Comparison of ENCODE assay signal across 7 mouse cellular contexts in genomic region chr19:44069914-44070232, GRCm38 (mm10). TPM values are rescaled to one million over a fixed set of nuclear protein-coding genes. Genes with fewer than 3 reads are reported as not detected.
DNase-seq lines count a peak whose midpoint lies in the region; ATAC-seq and TF ChIP-seq lines count a peak whose summit lies in the region.

No protein-coding gene starts in this region.

- peaks cover 45% of the 10 kb centered on the region for H3K4me1 ChIP-seq in megakaryocyte, embryonic 14.5 days
- peaks cover 26% of the 10 kb centered on the region for H3K4me1 ChIP-seq in forebrain, embryonic 13.5 days
- H3K4me1 ChIP-seq in limb, embryonic 14.5 days (ENCODE audit: control insufficient read depth, insufficient read depth, low read length): peaks cover 30% of the 10 kb centered on the region
- peaks cover 8% of the 10 kb centered on the region for H3K4me1 ChIP-seq in stomach, embryonic 15.5 days

- H3K9ac ChIP-seq in forebrain, embryonic 13.5 days: peak overlapping the region; percentile 84
- H3K9ac ChIP-seq in limb, embryonic 14.5 days (ENCODE audit: low read depth, low read length, severe bottlenecking): peak overlapping the region; percentile 78
- H3K9ac ChIP-seq in stomach, embryonic 15.5 days: peak overlapping the region; percentile 32; the same call in 1 of the 2 replicates

- peaks cover 55% of the 10 kb centered on the region for H3K36me3 ChIP-seq in megakaryocyte, embryonic 14.5 days (replicated peaks; ENCODE audit: low read length)
- H3K36me3 ChIP-seq in forebrain, embryonic 13.5 days (ENCODE audit: poor library complexity, severe bottlenecking): peaks cover 10% of the 10 kb centered on the region; the same call in 1 of the 2 replicates
- peaks cover 11% of the 10 kb centered on the region for H3K36me3 ChIP-seq in limb, embryonic 14.5 days (ENCODE audit: control insufficient read depth, insufficient read depth, low read length)
- peaks cover 6% of the 10 kb centered on the region; the same call in 1 of the 2 replicates for H3K36me3 ChIP-seq in stomach, embryonic 15.5 days

- ATAC-seq in megakaryocyte, adult 5-6 weeks (ENCODE audit: poor library complexity, severe bottlenecking): no peak
- ATAC-seq in forebrain, embryonic 13.5 days: no peak; the same call in 1 of the 2 replicates
- ATAC-seq in limb, embryonic 14.5 days (ENCODE audit: low FRiP score, low read depth): no peak
- ATAC-seq in stomach, embryonic 15.5 days (ENCODE audit: insufficient read depth, low FRiP score, low read depth): no peak

- H3K4me3 ChIP-seq in megakaryocyte, embryonic 14.5 days (replicated peaks): peak overlapping the region; percentile 98
- H3K4me3 ChIP-seq in forebrain, embryonic 13.5 days: peak overlapping the region; percentile 76
- peak overlapping the region; percentile 79 for H3K4me3 ChIP-seq in limb, embryonic 14.5 days (replicated peaks; ENCODE audit: low read length)
- peak overlapping the region; percentile 82 for H3K4me3 ChIP-seq in stomach, embryonic 15.5 days (replicated peaks)

- DNase-seq in limb, embryonic 14.5 days (ENCODE audit: low spot score): no peak
- DNase-seq in adrenal gland, postnatal 4 days (ENCODE audit: low spot score in 2 of 2): no peak
- no peak for DNase-seq in embryo, embryonic 9.5 days (ENCODE audit: extremely low spot score)

- peak overlapping the region; percentile 35 for H3K27ac ChIP-seq in forebrain, embryonic 13.5 days
- no peak overlapping the region for H3K27ac ChIP-seq in limb, embryonic 14.5 days (replicated peaks; ENCODE audit: low read depth, low read length)
- peak overlapping the region; percentile 28; the same call in 1 of the 2 replicates for H3K27ac ChIP-seq in stomach, embryonic 15.5 days

- WGBS in forebrain, embryonic 13.5 days: 4% methylated on average over 4 of the region's 4 CpGs
- 9% methylated on average over 4 of the region's 4 CpGs for WGBS in limb, embryonic 14.5 days
- WGBS in stomach, embryonic 15.5 days: 6% methylated on average over 4 of the region's 4 CpGs

- peak overlapping the region; percentile 95 for H3K4me2 ChIP-seq in forebrain, embryonic 13.5 days
- peak overlapping the region; percentile 91 for H3K4me2 ChIP-seq in limb, embryonic 14.5 days (replicated peaks; ENCODE audit: low read depth, low read length, severe bottlenecking)
- peak overlapping the region; percentile 87 for H3K4me2 ChIP-seq in stomach, embryonic 15.5 days

- H3K9me3 ChIP-seq in megakaryocyte, embryonic 14.5 days: no peaks in the 10 kb centered on the region
- H3K9me3 ChIP-seq in forebrain, embryonic 13.5 days (replicated peaks): no peaks in the 10 kb centered on the region
- no peaks in the 10 kb centered on the region for H3K9me3 ChIP-seq in limb, embryonic 14.5 days (ENCODE audit: control insufficient read depth, low read length)
- no peaks in the 10 kb centered on the region for H3K9me3 ChIP-seq in stomach, embryonic 15.5 days

- H3K27me3 ChIP-seq in megakaryocyte, embryonic 14.5 days (replicated peaks): no peaks in the 10 kb centered on the region
- no peaks in the 10 kb centered on the region for H3K27me3 ChIP-seq in forebrain, embryonic 13.5 days
- H3K27me3 ChIP-seq in limb, embryonic 14.5 days (ENCODE audit: control insufficient read depth, insufficient read depth, low read length): no peaks in the 10 kb centered on the region
- no peaks in the 10 kb centered on the region for H3K27me3 ChIP-seq in stomach, embryonic 15.5 days (replicated peaks)

- TF ChIP-seq POLR2A in limb, embryonic 14.5 days (IDR thresholded peaks at IDR 0.05; ENCODE audit: borderline replicate concordance, extremely low read depth, insufficient read depth, insufficient read length): no peak

RNA-seq across cellular contexts. Expression of gene Erlin1, which starts 0.3 kb away (rescaled TPM):
- 2.2 TPM in 1 of 2 replicates, not detected in the other for polyA plus RNA-seq in megakaryocyte, embryonic 14.5 days (2012; ENCODE audit: insufficient read depth, low replicate concordance)
- total RNA-seq in megakaryocyte, adult 5-6 weeks (2015): 84.7 and 84.8 TPM in 2 replicates
- total RNA-seq in megakaryocyte, adult 5-6 weeks (2017): 59.4 and 67.0 TPM in 2 replicates
- 17.8 and 19.8 TPM in 2 replicates for polyA plus RNA-seq in forebrain, embryonic 13.5 days (2015; fragmentation: Nextera tagmentation; extraction: Ambion mirVana)
- 31.4 and 35.9 TPM in 2 replicates for polyA plus RNA-seq in limb, embryonic 14.5 days (2012; rRNA removed)
- 32.3 and 38.0 TPM in 2 replicates for polyA plus RNA-seq in limb, embryonic 14.5 days (2014; fragmentation: Nextera tagmentation; extraction: Ambion mirVana)
- polyA plus RNA-seq in stomach, embryonic 15.5 days (2015; fragmentation: Nextera tagmentation; extraction: Ambion mirVana): 40.8 and 46.0 TPM in 2 replicates
- 10 to 100 TPM; 19.8 to 21.2 TPM for total RNA-seq in adrenal gland, postnatal 4 days (2021)

RNA-seq across cellular contexts. Expression of gene Chuk, which starts 37.4 kb away (rescaled TPM):
- 4.1 and 4.9 TPM in 2 replicates for polyA plus RNA-seq in megakaryocyte, embryonic 14.5 days (2012; ENCODE audit: insufficient read depth, low replicate concordance)
- 48.1 and 59.7 TPM in 2 replicates for total RNA-seq in megakaryocyte, adult 5-6 weeks (2015)
- 70.6 and 82.9 TPM in 2 replicates for total RNA-seq in megakaryocyte, adult 5-6 weeks (2017)
- 61.7 and 63.3 TPM in 2 replicates for polyA plus RNA-seq in forebrain, embryonic 13.5 days (2015; fragmentation: Nextera tagmentation; extraction: Ambion mirVana)
- 60.3 and 64.9 TPM in 2 replicates for polyA plus RNA-seq in limb, embryonic 14.5 days (2012; rRNA removed)
- polyA plus RNA-seq in limb, embryonic 14.5 days (2014; fragmentation: Nextera tagmentation; extraction: Ambion mirVana): 37.0 and 42.2 TPM in 2 replicates
- 37.1 and 39.9 TPM in 2 replicates for polyA plus RNA-seq in stomach, embryonic 15.5 days (2015; fragmentation: Nextera tagmentation; extraction: Ambion mirVana)
- total RNA-seq in adrenal gland, postnatal 4 days (2021): 10 to 100 TPM; 54.5 to 58.7 TPM

RNA-seq across cellular contexts. Expression of gene Cyp2c23, which starts 40.9 kb away (rescaled TPM):
- polyA plus RNA-seq in megakaryocyte, embryonic 14.5 days (2012; ENCODE audit: insufficient read depth, low replicate concordance): not detected in 2 replicates
- not detected in 2 replicates for total RNA-seq in megakaryocyte, adult 5-6 weeks (2015)
- total RNA-seq in megakaryocyte, adult 5-6 weeks (2017): not detected in 2 replicates
- polyA plus RNA-seq in forebrain, embryonic 13.5 days (2015; fragmentation: Nextera tagmentation; extraction: Ambion mirVana): 0.16 TPM in 1 of 2 replicates, not detected in the other
- 0.04 and 0.05 TPM in 2 replicates for polyA plus RNA-seq in limb, embryonic 14.5 days (2012; rRNA removed)
- 0.12 TPM in 1 of 2 replicates, not detected in the other for polyA plus RNA-seq in limb, embryonic 14.5 days (2014; fragmentation: Nextera tagmentation; extraction: Ambion mirVana)
- polyA plus RNA-seq in stomach, embryonic 15.5 days (2015; fragmentation: Nextera tagmentation; extraction: Ambion mirVana): 2.2 and 3.4 TPM in 2 replicates
- 10 to 100 TPM in 1 of 2 experiments, under 1 TPM in 1; 0.90 to 16.8 TPM for total RNA-seq in adrenal gland, postnatal 4 days (2021)

Comparison
In these comparisons a context has a peak if more than half of its experiments do, and no peak if none do; other contexts are left out.
1. H3K9ac ChIP-seq: peak in every context shown above with its lines; median percentile 84 in forebrain, embryonic 13.5 days; 78 in limb, embryonic 14.5 days; 32 in stomach, embryonic 15.5 days.